Mouse (Mus musculus) neutrophil, adult 83 days (primary cell): ENCODE data around the gene Aldh1b1. TPM values are rescaled to one million over a fixed set of nuclear protein-coding genes. Genes with fewer than 3 reads are reported as not detected.

ENCODE experiments used
- total RNA-seq, 2 experiments: library from RNA; stranded (reverse); gene quantifications; one replicate each; pipeline ENCODE4 v1.2.4; 2023

Gene Aldh1b1
- 1 to 10 TPM; 7.3 to 7.5 TPM for total RNA-seq

GRCm38 (mm10) chr4:45798964-45799363 lies at the start of gene Aldh1b1:
Gene Aldh1b1 (plus strand): TSS chr4:45799022.

GRCm38 (mm10) chr4:45826275-45827040 lies 27.6 kb downstream of the Aldh1b1 start, which contains the start of gene Igfbpl1:
Gene Igfbpl1 (minus strand): TSS chr4:45826923.

GRCm38 (mm10) chr4:45848109-45848824 lies 49.4 kb downstream of the Aldh1b1 start, which contains the start of gene Stra6l:
Gene Stra6l (plus strand): TSS chr4:45848664.

Other genes with a start within 250 kb of the Aldh1b1 start
- not detected for gene Igfbpl1, start 27.9 kb downstream of the Aldh1b1 start, total RNA-seq
- gene Stra6l, start 49.6 kb downstream of the Aldh1b1 start, total RNA-seq, result under 1 TPM; 0.11 to 0.18 TPM
- gene Ccdc180, start 91.3 kb downstream of the Aldh1b1 start, total RNA-seq, result 1 to 10 TPM; 1.6 TPM
- 10 to 100 TPM; 31.4 to 33.5 TPM for gene Tdrd7, start 166.3 kb downstream of the Aldh1b1 start, total RNA-seq
- 1 to 10 TPM; 1.9 to 2.0 TPM for gene Tmod1, start 239.9 kb downstream of the Aldh1b1 start, total RNA-seq